Mouse (Mus musculus): ENCODE results near the gene Mctp1. TPM values are rescaled to one million over a fixed set of nuclear protein-coding genes. Genes with fewer than 3 reads are reported as not detected.

Gene Mctp1
- total and polyA plus RNA-seq, 2 experiments: 0.04 to 0.65 TPM

GRCm38 (mm10) chr13:76858078-76858482 is 473.7 kb downstream of the Mctp1 start:
- Histone ChIP-seq H3K27me3 (ENCODE audit: control insufficient read depth, insufficient read depth, low read length) (no peaks in the 10 kb centered on the region), H3K27ac (replicated peaks; ENCODE audit: insufficient read depth, low read depth, low read length) (no peak overlapping the region), H3K36me3 (ENCODE audit: control insufficient read depth, insufficient read depth, low read length) (no peaks in the 10 kb centered on the region), H3K4me3 (ENCODE audit: insufficient read depth, low read depth, low read length) (no peak overlapping the region), H3K79me2 (ENCODE audit: control insufficient read depth, insufficient read depth, low read length) (no peaks in the 10 kb centered on the region), H3K9ac (ENCODE audit: low read depth, low read length) (no peak overlapping the region), H3K4me1 (ENCODE audit: control insufficient read depth, insufficient read depth, low read length) (no peaks in the 10 kb centered on the region)
- WGBS: 55% methylated on average over 2 of the region's 2 CpGs
- no peak for DNase-seq (ENCODE audit: extremely low read depth, low read depth, low spot score)
- TF ChIP-seq POLR2A (IDR thresholded peaks at IDR 0.05; ENCODE audit: extremely low read depth, insufficient read depth, low read length) (no peak), CTCF (IDR thresholded peaks at IDR 0.05; ENCODE audit: low read depth, low read length) (no peak)

- TF ChIP-seq CTCF (IDR thresholded peaks at IDR 0.05; ENCODE audit: low read depth, low read length) (no peak), POLR2A (IDR thresholded peaks at IDR 0.05; ENCODE audit: extremely low read depth, insufficient read depth, low read length) (no peak)
- Histone ChIP-seq H3K27ac (replicated peaks; ENCODE audit: insufficient read depth, low read depth, low read length) (no peak overlapping the region), H3K4me1 (ENCODE audit: control insufficient read depth, insufficient read depth, low read length) (no peaks in the 10 kb centered on the region), H3K9ac (ENCODE audit: low read depth, low read length) (no peak overlapping the region), H3K27me3 (ENCODE audit: control insufficient read depth, insufficient read depth, low read length) (no peaks in the 10 kb centered on the region), H3K36me3 (ENCODE audit: control insufficient read depth, insufficient read depth, low read length) (no peaks in the 10 kb centered on the region), H3K79me2 (ENCODE audit: control insufficient read depth, insufficient read depth, low read length) (no peaks in the 10 kb centered on the region), H3K4me3 (ENCODE audit: insufficient read depth, low read depth, low read length) (no peak overlapping the region)
- 68% methylated on average over 3 of the region's 3 CpGs for WGBS
- DNase-seq (ENCODE audit: extremely low read depth, low read depth, low spot score): no peak
Observed at GRCm38 (mm10) chr13:76870291-76870690, 486.0 kb downstream of the Mctp1 start.

GRCm38 (mm10) chr13:76877887-76878763 is 493.8 kb downstream of the Mctp1 start:
- WGBS: 74% methylated on average over 8 of the region's 8 CpGs
- Histone ChIP-seq H3K9ac (ENCODE audit: low read depth, low read length) (no peak overlapping the region), H3K27ac (replicated peaks; ENCODE audit: insufficient read depth, low read depth, low read length) (no peak overlapping the region), H3K4me3 (ENCODE audit: insufficient read depth, low read depth, low read length) (no peak overlapping the region), H3K36me3 (ENCODE audit: control insufficient read depth, insufficient read depth, low read length) (no peaks in the 10 kb centered on the region), H3K27me3 (ENCODE audit: control insufficient read depth, insufficient read depth, low read length) (no peaks in the 10 kb centered on the region), H3K4me1 (ENCODE audit: control insufficient read depth, insufficient read depth, low read length) (no peaks in the 10 kb centered on the region), H3K79me2 (ENCODE audit: control insufficient read depth, insufficient read depth, low read length) (no peaks in the 10 kb centered on the region)
- no peak for TF ChIP-seq POLR2A (IDR thresholded peaks at IDR 0.05; ENCODE audit: extremely low read depth, insufficient read depth, low read length)
- TF ChIP-seq CTCF (IDR thresholded peaks at IDR 0.05; ENCODE audit: low read depth, low read length): no peak
- DNase-seq (ENCODE audit: extremely low read depth, low read depth, low spot score): no peak

GRCm38 (mm10) chr13:76879008-76879407 is 494.7 kb downstream of the Mctp1 start:
- H3K4me1 ChIP-seq (ENCODE audit: control insufficient read depth, insufficient read depth, low read length): no peaks in the 10 kb centered on the region
- TF ChIP-seq POLR2A (IDR thresholded peaks at IDR 0.05; ENCODE audit: extremely low read depth, insufficient read depth, low read length) (no peak), CTCF (IDR thresholded peaks at IDR 0.05; ENCODE audit: low read depth, low read length) (no peak)
- DNase-seq (ENCODE audit: extremely low read depth, low read depth, low spot score): no peak
- H3K27ac ChIP-seq (replicated peaks; ENCODE audit: insufficient read depth, low read depth, low read length): no peak overlapping the region
- no peaks in the 10 kb centered on the region for H3K27me3 ChIP-seq (ENCODE audit: control insufficient read depth, insufficient read depth, low read length)
- H3K79me2 ChIP-seq (ENCODE audit: control insufficient read depth, insufficient read depth, low read length): no peaks in the 10 kb centered on the region
- 61% methylated on average over 3 of the region's 3 CpGs for WGBS
- H3K4me3 ChIP-seq (ENCODE audit: insufficient read depth, low read depth, low read length): no peak overlapping the region
- no peaks in the 10 kb centered on the region for H3K36me3 ChIP-seq (ENCODE audit: control insufficient read depth, insufficient read depth, low read length)
- H3K9ac ChIP-seq (ENCODE audit: low read depth, low read length): no peak overlapping the region

GRCm38 (mm10) chr13:76884517-76885092 is 500.3 kb downstream of the Mctp1 start:
- Histone ChIP-seq H3K36me3 (ENCODE audit: control insufficient read depth, insufficient read depth, low read length) (no peaks in the 10 kb centered on the region), H3K27me3 (ENCODE audit: control insufficient read depth, insufficient read depth, low read length) (no peaks in the 10 kb centered on the region), H3K9ac (ENCODE audit: low read depth, low read length) (no peak overlapping the region), H3K4me3 (ENCODE audit: insufficient read depth, low read depth, low read length) (no peak overlapping the region), H3K27ac (replicated peaks; ENCODE audit: insufficient read depth, low read depth, low read length) (no peak overlapping the region), H3K79me2 (ENCODE audit: control insufficient read depth, insufficient read depth, low read length) (no peaks in the 10 kb centered on the region), H3K4me1 (ENCODE audit: control insufficient read depth, insufficient read depth, low read length) (no peaks in the 10 kb centered on the region)
- DNase-seq (ENCODE audit: extremely low read depth, low read depth, low spot score): no peak
- TF ChIP-seq POLR2A (IDR thresholded peaks at IDR 0.05; ENCODE audit: extremely low read depth, insufficient read depth, low read length) (no peak), CTCF (IDR thresholded peaks at IDR 0.05; ENCODE audit: low read depth, low read length) (no peak)
- 76% methylated on average over 8 of the region's 8 CpGs for WGBS

GRCm38 (mm10) chr13:76892987-76893386 is 508.7 kb downstream of the Mctp1 start:
- no peaks in the 10 kb centered on the region for H3K36me3 ChIP-seq (ENCODE audit: control insufficient read depth, insufficient read depth, low read length)
- TF ChIP-seq CTCF (IDR thresholded peaks at IDR 0.05; ENCODE audit: low read depth, low read length) (no peak), POLR2A (IDR thresholded peaks at IDR 0.05; ENCODE audit: extremely low read depth, insufficient read depth, low read length) (no peak)
- no peaks in the 10 kb centered on the region for H3K27me3 ChIP-seq (ENCODE audit: control insufficient read depth, insufficient read depth, low read length)
- H3K9ac ChIP-seq (ENCODE audit: low read depth, low read length): no peak overlapping the region
- no peaks in the 10 kb centered on the region for H3K4me1 ChIP-seq (ENCODE audit: control insufficient read depth, insufficient read depth, low read length)
- no peak overlapping the region for H3K4me3 ChIP-seq (ENCODE audit: insufficient read depth, low read depth, low read length)
- H3K27ac ChIP-seq (replicated peaks; ENCODE audit: insufficient read depth, low read depth, low read length): no peak overlapping the region
- DNase-seq (ENCODE audit: extremely low read depth, low read depth, low spot score): no peak
- H3K79me2 ChIP-seq (ENCODE audit: control insufficient read depth, insufficient read depth, low read length): no peaks in the 10 kb centered on the region

Data from liver, adult 2 months (tissue).